Mouse (Mus musculus) limb, embryonic 14.5 days (tissue): Measurements from ENCODE around the gene Creb3. TPM values are rescaled to one million over a fixed set of nuclear protein-coding genes. Genes with fewer than 3 reads are reported as not detected.

Experiments used
- ATAC-seq: fragments of 200-750 bp; cut with Nextera tagmentation; 2 replicates; pipeline ENCODE4 v1.8.0; 2017; ENCODE audit warnings: low read depth, moderate number of reproducible peaks, moderate TSS enrichment; ENCODE audit not compliant: low FRiP score
- DNase-seq: peaks from one replicate; pipeline ENCODE4 v3.0.0-alpha.2; 2015; ENCODE audit warnings: low spot score
- H3K27ac ChIP-seq: fragments of 300-500 bp; sonication (generic); replicated peaks from 2 replicates; pipeline ENCODE4 v1.5.1; 2014; ENCODE audit warnings: low read depth, mild to moderate bottlenecking, low read length, moderate library complexity, mixed read lengths
- H3K27me3 ChIP-seq: fragments of 300-500 bp; sonication (generic); 2 replicates; pipeline ENCODE4 v1.6.1; 2014; ENCODE audit warnings: low read length, mixed read lengths; ENCODE audit not compliant: control insufficient read depth, insufficient read depth
- H3K36me3 ChIP-seq: fragments of 300-500 bp; sonication (generic); 2 replicates; pipeline ENCODE4 v1.6.1; 2014; ENCODE audit warnings: mild to moderate bottlenecking, low read length, moderate library complexity, mixed read lengths; ENCODE audit not compliant: control insufficient read depth, insufficient read depth
- H3K4me1 ChIP-seq: fragments of 300-500 bp; sonication (generic); 2 replicates; pipeline ENCODE4 v1.6.1; 2014; ENCODE audit warnings: antibody characterized with exemption, low read length, mixed read lengths; ENCODE audit not compliant: control insufficient read depth, insufficient read depth
- H3K4me2 ChIP-seq: fragments of 300-500 bp; sonication (generic); replicated peaks from 2 replicates; pipeline ENCODE4 v1.6.1; 2014; ENCODE audit warnings: low read depth, mild to moderate bottlenecking, low read length, moderate library complexity; ENCODE audit not compliant: severe bottlenecking
- H3K4me3 ChIP-seq: fragments of 300-500 bp; sonication (generic); replicated peaks from 2 replicates; pipeline ENCODE4 v1.5.1; 2014; ENCODE audit warnings: low read length
- H3K9ac ChIP-seq: fragments of 300-500 bp; sonication (generic); 2 replicates; pipeline ENCODE4 v1.6.1; 2014; ENCODE audit warnings: mild to moderate bottlenecking, low read depth, low read length, moderate library complexity; ENCODE audit not compliant: severe bottlenecking
- H3K9me3 ChIP-seq: fragments of 300-500 bp; sonication (generic); 2 replicates; pipeline ENCODE4 v1.6.1; 2016; ENCODE audit warnings: low read length; ENCODE audit not compliant: control insufficient read depth
- POLR2A ChIP-seq: fragments of 200-500 bp; IDR thresholded peaks from 2 replicates; pipeline ENCODE4 v1.8.0; 2012; ENCODE audit warnings: inconsistent platforms, mild to moderate bottlenecking, moderate library complexity, borderline replicate concordance; ENCODE audit not compliant: insufficient read depth, insufficient read length; ENCODE audit errors: extremely low read depth
- WGBS: fragments of 180-500 bp; shearing (Covaris S2); extraction: QIAGEN DNeasy Blood & Tissue Kit; methylation state at CpG from one replicate; pipeline ENCODE4 v1.1.7; 2014; 5-methylcytosine and 5-hydroxymethylcytosine counted together
- polyA plus RNA-seq, 2 experiments: library from polyadenylated mRNA; depleted of rRNA in 1 of 2; stranded (reverse) in 1 of 2; unstranded in 1 of 2; fragments of >200 nt; fragmentation: Nextera tagmentation in 1 of 2; extraction: Ambion mirVana in 1 of 2; gene quantifications; 2 replicates each; pipeline versions ENCODE4 v1.2.1 to v1.2.3; 2012 to 2014

The Creb3 gene
- polyA plus RNA-seq, 2 experiments: 51.7 to 78.5 TPM

GRCm38 (mm10) chr4:43571395-43572045 is 9.4 kb downstream of the Creb3 start:
- no peak for DNase-seq
- Histone ChIP-seq H3K27me3 (no peaks in the 10 kb centered on the region), H3K27ac (no peak overlapping the region), H3K4me2 (no peak overlapping the region), H3K4me1 (peaks cover 5% of the 10 kb centered on the region), H3K4me3 (no peak overlapping the region), H3K9ac (no peak overlapping the region), H3K36me3 (peaks cover 77% of the 10 kb centered on the region), H3K9me3 (no peaks in the 10 kb centered on the region)
- no peak for ATAC-seq
- WGBS: 78% methylated on average over 6 of the region's 6 CpGs
- no peak for TF ChIP-seq POLR2A

GRCm38 (mm10) chr4:43573561-43573960 is 11.4 kb downstream of the Creb3 start:
- ATAC-seq: no peak
- H3K36me3 ChIP-seq: peaks cover 57% of the 10 kb centered on the region
- DNase-seq: no peak
- H3K9me3 ChIP-seq: no peaks in the 10 kb centered on the region
- peaks cover 20% of the 10 kb centered on the region for H3K4me1 ChIP-seq
- H3K9ac ChIP-seq: no peak overlapping the region
- 90% methylated on average over 4 of the region's 4 CpGs for WGBS
- H3K27me3 ChIP-seq: no peaks in the 10 kb centered on the region
- H3K27ac ChIP-seq: no peak overlapping the region
- no peak overlapping the region for H3K4me2 ChIP-seq
- no peak for TF ChIP-seq POLR2A
- H3K4me3 ChIP-seq: no peak overlapping the region

- no peaks in the 10 kb centered on the region for H3K9me3 ChIP-seq
- no peak for DNase-seq
- no peak for ATAC-seq
- H3K36me3 ChIP-seq: peaks cover 40% of the 10 kb centered on the region
- no peak overlapping the region for H3K9ac ChIP-seq
- WGBS: 76% methylated on average over 2 of the region's 2 CpGs
- H3K4me1 ChIP-seq: peaks cover 26% of the 10 kb centered on the region
- H3K4me3 ChIP-seq: no peak overlapping the region
- no peak overlapping the region for H3K27ac ChIP-seq
- H3K27me3 ChIP-seq: no peaks in the 10 kb centered on the region
- no peak overlapping the region for H3K4me2 ChIP-seq
- no peak for TF ChIP-seq POLR2A
Measured at GRCm38 (mm10) chr4:43575356-43575755, 13.2 kb downstream of the Creb3 start.

GRCm38 (mm10) chr4:43577237-43577881 is 15.2 kb downstream of the Creb3 start:
- no peaks in the 10 kb centered on the region for H3K27me3 ChIP-seq
- H3K9me3 ChIP-seq: no peaks in the 10 kb centered on the region
- 41% methylated on average over 8 of the region's 8 CpGs for WGBS
- no peak for ATAC-seq
- H3K36me3 ChIP-seq: peaks cover 40% of the 10 kb centered on the region
- peaks cover 26% of the 10 kb centered on the region for H3K4me1 ChIP-seq
- peak overlapping the region; percentile 90 for H3K4me3 ChIP-seq
- TF ChIP-seq POLR2A: no peak
- no peak for DNase-seq
- peak overlapping the region; percentile 93 for H3K4me2 ChIP-seq
- peak overlapping the region; percentile 80 for H3K9ac ChIP-seq
- no peak overlapping the region for H3K27ac ChIP-seq

- Histone ChIP-seq H3K4me3 (peak within 1 kb of the TSS; percentile 90), H3K4me2 (peak within 1 kb of the TSS; percentile 93), H3K36me3 (peaks cover 46% of the 10 kb centered on the region), H3K27me3 (no peaks in the 10 kb centered on the region), H3K4me1 (peaks cover 26% of the 10 kb centered on the region), H3K27ac (peak within 1 kb of the TSS; percentile 73), H3K9me3 (no peaks in the 10 kb centered on the region), H3K9ac (peak within 1 kb of the TSS; percentile 80)
- under 1% methylated on average over 66 of the region's 76 CpGs for WGBS
- DNase-seq (peak; percentile 85), ATAC-seq (peak; percentile 90)
- peak; percentile 48; the same call in 1 of the 2 replicates for TF ChIP-seq POLR2A
Measured at GRCm38 (mm10) chr4:43578376-43579204, 16.5 kb downstream of the Creb3 start, which contains the start of the genes Rgp1 and Gba2. Rgp1 (plus strand) TSS chr4:43578715. Gba2 (minus strand) TSS chr4:43578873.
